Mouse (Mus musculus) T-helper 1 cell (primary cell): ENCODE data around the gene Hps6.

Source experiments
- in situ Hi-C: fragments of 300-600 bp; cut with MboI, MseI; formaldehyde crosslinking; loops from one replicate; pipeline ENCODE4 v1.15.1; 2025; ENCODE audit warnings: high pct_unique_total_duplicates

Hps6 gene

GRCm38 (mm10) chr19:46044271-46044992 is 41.1 kb downstream of the Hps6 start, which contains the start of gene Pprc1:
TSS of gene Pprc1 (plus strand) at chr19:46044886.
- in situ Hi-C loops, result loop anchor here (10.0 kb wide), 1 partner anchor 1410 kb away; no protein-coding TSS in a partner anchor

- in situ Hi-C loops, result loop anchor here (10.0 kb wide), 1 partner anchor 1410 kb away; no protein-coding TSS in a partner anchor
These were observed 41.8 kb downstream of the Hps6 start, which contains the start of gene Ldb1 for GRCm38 (mm10) chr19:46044993-46045695. TSS of gene Ldb1 (minus strand) at chr19:46045214.

GRCm38 (mm10) chr19:46045696-46046311 is 42.5 kb downstream of the Hps6 start:
- in situ Hi-C loops, result loop anchor here (10.0 kb wide), 1 partner anchor 1409 kb away; no protein-coding TSS in a partner anchor

DNA sequence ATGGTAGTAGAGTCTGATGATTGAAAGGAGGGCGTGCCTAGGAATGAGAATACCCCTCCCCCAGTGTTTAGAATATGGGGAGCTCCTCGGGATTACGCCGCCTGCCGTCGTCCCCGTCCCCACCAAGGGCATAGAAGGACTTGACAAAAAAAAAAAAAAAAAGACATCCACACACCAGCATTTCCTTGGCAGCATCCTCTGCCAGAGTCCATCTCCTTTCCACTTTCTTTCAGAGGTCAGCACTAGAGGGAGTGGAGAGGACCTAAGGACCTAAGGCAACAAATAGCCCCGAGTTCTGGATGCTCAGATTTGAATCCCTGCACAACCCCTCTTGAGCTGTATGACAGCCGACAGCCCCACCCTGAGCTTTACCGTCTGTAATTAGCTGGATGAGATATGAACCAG is 43.3 kb downstream of the Hps6 start:
- in situ Hi-C loops, result loop anchor here (10.0 kb wide), 1 partner anchor 1408 kb away; no protein-coding TSS in a partner anchor

DNA sequence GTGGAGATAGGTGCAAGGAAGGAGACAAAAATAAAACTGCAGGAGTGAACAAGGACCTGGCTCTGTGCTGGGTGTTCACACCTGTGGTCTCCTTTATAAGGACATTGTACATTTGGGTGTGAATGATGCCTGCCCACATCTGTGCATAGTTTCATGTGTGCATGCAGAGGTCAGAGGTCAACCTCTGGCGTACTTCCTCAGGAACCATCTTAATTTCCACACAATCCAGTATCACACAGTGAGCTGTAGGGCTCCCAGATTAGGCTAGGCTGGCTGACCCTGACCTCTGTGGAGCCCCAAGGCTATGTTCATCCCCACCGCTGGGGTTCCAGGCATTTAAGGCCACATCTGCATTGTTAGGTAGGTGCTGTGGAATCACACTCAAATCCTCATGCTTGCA is 44.1 kb downstream of the Hps6 start:
- in situ Hi-C loops, result loop anchor here (10.0 kb wide), 1 partner anchor 1407 kb away; no protein-coding TSS in a partner anchor

GRCm38 (mm10) chr19:46049129-46049528 is 45.8 kb downstream of the Hps6 start:
- in situ Hi-C loops, result loop anchor here (10.0 kb wide), 1 partner anchor 1406 kb away; no protein-coding TSS in a partner anchor

GRCm38 (mm10) chr19:46050462-46050861 is 47.2 kb downstream of the Hps6 start:
- in situ Hi-C loops, result no loop called here
